Mouse (Mus musculus) CD4-positive, CD25-positive, alpha-beta regulatory T cell, adult 2 months (primary cell): ENCODE data around the gene Etl4.
A peak's percentile ranks its signal among the peaks of the same experiment; 100 is the strongest.
"Not testable (repeated sequence)": the region's sequence is repeated elsewhere in the genome, so short reads cannot be mapped to it uniquely, and the experiment has no call there.

Source experiments
- DNase-seq: peaks from one replicate; pipeline ENCODE4 v3.0.0-alpha.2; 2012; ENCODE audit warnings: low read depth, low spot score

Etl4 gene

DNA sequence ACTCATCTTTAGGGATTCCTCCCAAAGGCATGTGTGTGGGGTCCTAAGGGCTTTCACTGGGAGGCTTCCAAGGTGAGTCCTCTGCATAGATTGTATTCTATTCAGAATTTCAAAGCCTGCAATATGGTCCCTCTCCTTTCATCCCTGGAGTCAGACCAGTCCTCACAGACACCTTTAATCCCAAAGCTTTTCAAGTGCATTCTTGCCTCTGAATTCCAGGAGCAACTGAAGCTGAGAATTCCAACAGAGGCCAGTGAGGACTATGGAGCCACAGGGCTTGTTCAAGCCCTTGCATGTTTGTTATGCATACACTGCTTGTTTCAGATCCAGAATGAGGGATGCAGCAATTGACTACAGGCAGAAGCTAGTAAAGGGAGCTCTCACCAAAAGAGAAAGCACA is 743.5 kb downstream of the Etl4 start:
- no peak for DNase-seq

DNA sequence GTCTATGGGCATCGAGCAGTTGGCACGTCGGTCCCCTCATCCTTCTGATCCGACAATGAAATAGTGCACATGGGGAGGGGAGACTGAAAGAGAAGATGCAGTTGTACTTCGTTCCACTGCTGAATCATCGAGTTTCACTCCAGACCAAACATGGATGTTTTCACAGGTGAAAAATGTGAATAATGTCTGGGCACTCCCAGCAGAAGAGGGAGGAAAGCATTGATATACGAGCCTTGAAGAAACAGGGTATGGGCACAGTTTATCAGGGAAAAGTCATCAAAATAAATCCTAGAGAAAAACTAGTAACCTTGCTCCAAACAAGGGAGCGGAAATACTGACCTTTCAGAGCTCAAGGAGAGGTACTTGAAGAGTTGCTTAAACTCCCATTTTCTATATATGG is 744.5 kb downstream of the Etl4 start:
- no peak for DNase-seq

DNA sequence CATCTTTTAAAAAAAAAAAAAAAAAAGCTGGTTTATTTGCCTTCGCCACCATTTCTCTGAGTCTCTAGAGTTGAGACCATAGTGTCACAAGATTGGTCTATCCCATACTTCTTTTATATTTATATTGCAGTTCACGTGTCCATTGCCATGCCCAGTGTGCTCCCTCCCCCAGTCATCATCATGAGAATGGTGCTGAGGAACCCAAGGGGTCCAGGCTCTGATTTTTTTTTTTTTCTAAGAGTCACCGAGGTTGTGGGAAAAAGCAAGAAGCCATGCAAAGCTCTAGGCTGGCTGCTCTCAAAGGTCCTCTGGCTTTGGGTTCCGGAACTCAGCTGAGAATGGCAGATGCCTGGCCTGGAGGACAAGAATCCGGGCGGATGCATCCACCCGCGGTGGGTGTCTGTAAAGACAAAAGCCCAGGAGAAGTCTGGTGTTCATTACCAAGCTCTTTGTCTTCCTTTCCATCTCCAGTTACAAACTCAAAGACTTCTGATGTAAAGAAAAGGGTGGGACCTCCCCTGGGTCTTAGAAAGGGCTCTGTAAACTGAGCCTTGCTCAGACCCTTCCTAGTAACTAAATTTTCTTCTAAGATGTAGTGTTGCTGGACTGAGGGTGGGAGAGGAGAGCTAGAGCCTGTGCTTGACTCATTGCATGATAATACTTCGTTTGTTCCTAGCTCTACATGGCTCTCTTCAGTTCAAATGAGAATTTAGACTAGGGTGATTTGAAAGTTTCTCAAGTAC is 745.2 kb downstream of the Etl4 start:
- no peak for DNase-seq

DNA sequence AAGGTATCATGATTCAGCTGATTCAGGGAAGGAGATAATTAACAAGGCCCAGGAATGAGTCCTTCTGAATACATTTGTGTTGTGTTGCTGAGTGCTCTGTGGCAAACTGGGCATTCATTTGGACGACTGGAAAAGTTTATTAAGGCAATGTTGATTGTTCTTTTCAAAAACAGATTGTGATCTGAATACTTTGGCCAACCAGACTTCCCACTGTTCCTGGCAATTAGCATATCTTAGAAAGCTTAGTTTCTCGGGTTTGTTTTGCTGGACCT is 745.7 kb downstream of the Etl4 start:
- DNase-seq: no peak

DNA sequence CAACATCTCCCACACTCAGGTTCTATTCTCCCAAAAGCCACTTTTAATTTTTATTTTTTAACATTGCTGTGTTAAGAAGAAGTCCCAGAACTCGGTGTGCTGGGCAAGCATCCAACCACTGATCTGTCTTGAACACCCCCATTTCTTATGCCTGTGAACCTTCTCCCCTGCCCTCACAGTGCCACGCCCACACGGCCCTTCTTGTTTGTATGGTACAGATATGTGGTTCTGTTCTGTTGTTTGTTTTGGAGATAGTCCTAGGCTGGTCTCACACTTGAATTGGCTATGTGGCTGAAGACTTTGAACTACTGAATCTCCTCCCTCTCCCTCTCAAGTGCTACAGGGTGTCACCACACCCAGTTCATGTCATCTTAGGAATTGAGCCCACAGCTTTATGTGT is 748.3 kb downstream of the Etl4 start:
- DNase-seq: no peak

DNA sequence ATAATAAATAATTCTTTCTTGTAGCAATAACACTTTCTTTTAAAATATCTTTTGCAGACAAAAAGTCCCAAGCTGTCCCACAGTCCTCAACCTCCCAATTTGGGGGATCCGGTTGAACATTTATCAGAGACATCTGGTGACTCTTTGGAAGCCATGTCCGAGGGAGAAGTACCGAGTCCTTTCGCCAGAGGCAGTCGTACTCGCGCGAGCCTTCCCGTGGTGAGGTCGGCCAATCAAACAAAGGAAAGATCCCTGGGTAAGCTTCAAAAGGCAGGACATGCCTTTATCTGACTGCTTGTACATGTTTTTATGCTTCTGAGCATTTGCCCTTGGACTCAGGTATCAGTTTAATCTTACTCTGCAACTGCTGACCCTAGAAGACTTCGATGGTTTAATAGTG is 752.3 kb downstream of the Etl4 start:
- no peak for DNase-seq

DNA sequence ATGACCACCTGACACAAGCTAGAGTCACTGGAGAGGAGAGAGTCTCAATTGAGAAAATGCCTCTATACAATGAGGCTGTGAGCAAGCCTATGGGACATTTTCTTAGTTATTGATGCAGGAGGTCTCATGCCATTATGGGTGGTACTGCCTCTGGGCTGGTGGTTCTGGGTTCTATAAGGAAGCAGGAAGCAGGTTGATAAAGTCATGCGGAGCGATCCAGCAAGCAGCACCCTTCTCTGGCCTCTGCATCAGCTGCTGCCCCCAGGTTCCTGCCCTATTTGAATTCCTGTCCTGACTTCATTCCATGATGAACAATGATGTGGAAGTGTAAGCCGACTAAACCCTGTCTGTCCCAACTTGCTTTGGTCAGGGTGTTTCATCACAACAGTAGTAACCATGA is 753.1 kb downstream of the Etl4 start:
- no peak for DNase-seq

DNA sequence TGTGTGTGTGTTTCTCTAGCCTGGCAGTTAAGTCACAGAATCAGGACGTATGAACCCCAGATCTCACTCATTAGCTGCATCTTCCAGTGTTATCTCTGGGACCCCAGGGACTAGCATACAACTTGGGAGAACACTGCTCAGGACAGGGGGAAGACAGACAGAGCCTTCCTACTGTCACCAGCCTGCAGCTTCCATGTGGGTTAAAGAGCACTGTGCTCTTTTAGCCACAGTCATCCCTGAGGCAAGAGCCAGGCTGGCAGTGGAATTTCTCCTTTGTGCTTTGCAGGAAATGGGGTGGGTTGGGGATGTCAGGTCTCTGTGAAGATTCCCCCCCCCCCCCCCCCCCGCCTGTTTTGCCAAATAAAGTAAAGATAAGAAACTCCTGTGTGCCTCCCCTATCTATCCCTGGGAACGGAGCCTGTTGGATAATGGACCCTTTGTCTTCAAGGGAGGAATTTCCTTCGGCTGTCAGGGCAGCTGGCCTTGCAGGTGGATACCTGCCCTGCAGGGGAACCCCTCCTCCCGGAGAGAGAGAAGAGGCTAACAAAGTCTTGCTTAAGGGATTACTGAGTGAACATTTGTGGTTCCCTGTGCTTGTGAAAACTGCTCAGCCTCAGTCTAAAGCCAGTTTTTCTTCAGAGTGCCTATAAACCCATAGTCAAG is 755.9 kb downstream of the Etl4 start:
- no peak for DNase-seq

DNA sequence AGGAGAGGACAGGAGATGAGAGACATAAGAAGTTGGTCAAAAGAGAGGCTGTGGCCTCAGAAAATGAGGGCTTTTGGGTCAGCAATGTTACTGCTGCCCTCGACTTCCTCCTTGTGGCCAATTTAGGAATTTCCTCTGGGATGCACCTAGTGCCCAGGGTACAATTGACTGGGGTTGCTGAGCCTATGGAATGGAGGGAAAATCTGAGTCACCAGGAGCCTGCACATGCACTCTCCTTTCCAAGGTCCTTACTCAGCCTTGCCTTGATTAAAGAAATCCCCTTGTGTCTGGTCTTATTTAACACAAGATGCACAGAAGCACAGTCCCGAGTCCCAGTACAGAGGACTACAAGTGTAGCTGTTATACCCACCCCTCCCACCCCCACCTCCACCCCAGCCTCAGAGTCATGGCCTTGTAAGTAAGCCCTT is 756.5 kb downstream of the Etl4 start:
- DNase-seq: no peak

DNA sequence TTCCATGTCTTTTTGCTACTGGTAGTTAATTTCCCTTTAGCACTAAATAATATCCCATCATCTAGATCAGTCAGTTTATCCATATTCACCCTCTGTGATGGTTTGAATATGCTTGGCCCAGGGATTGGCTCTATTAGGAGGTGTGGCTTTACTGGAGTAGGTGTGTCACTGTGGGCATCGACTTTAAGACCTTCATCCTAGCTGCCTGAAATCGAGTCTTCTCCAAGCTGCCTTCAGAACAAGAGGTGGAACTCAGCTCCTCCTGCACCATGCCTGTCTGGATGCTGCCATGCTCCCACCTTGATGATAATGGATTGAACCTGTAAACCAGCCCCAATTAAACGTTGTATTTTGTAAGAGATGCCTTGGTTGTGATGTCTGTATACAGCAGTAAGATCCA is 758.3 kb downstream of the Etl4 start:
- no peak for DNase-seq

DNA sequence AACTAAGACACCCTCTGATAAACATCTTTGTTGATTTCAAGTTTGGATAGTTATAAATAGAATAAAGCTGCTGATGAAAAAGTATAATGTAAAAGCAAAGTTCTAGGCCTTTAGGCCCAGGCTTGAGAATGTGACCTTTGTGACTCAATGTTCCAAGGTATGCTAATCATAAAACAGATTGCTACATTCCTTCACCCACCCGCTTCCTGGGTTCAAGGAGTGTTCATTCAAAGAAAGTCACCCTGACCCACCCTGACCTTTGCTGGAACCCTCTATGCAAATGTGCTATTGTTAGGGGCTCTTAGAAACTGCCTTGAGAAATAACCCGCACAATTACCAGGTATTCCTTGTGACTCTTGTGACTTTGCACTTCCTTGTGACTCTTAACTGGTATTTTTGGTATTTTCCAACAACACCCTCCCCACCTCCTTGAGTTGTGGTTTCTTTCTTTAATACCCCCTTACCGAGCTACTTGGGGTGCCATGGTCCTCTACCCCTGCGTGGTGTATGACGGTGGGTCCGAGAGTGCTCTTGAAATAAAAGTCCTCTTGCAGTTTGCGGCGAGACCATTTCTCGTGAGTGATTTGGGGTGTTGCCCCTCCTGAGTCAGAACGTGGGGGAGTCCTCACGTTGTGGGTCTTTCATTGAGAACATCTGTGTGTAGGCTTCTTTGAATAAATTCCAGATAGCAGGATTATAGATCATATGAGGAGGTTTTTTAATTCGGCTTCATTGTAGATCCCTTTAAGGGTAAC is 758.9 kb downstream of the Etl4 start:
- not testable (repeated sequence) for DNase-seq

DNA sequence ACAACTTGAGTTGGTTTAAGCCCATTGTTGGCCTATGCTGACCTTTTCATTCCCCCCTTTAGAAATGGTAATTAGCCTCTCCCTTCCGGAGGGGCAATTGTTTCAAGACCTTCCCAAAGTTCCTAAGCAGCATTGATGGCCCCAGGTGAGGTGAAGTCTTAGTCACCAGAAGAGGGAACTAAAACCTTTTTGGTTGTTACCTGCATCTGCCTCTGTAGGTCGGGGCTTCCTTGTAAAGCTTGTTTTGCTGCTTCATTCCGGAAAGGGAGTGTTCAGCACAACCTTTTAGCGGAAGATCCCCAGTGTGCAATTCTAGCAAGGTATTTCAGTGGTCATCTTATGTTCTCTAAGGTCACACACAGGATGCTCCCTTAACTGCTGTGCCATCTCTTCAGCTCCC is 759.8 kb downstream of the Etl4 start:
- DNase-seq: no peak

DNA sequence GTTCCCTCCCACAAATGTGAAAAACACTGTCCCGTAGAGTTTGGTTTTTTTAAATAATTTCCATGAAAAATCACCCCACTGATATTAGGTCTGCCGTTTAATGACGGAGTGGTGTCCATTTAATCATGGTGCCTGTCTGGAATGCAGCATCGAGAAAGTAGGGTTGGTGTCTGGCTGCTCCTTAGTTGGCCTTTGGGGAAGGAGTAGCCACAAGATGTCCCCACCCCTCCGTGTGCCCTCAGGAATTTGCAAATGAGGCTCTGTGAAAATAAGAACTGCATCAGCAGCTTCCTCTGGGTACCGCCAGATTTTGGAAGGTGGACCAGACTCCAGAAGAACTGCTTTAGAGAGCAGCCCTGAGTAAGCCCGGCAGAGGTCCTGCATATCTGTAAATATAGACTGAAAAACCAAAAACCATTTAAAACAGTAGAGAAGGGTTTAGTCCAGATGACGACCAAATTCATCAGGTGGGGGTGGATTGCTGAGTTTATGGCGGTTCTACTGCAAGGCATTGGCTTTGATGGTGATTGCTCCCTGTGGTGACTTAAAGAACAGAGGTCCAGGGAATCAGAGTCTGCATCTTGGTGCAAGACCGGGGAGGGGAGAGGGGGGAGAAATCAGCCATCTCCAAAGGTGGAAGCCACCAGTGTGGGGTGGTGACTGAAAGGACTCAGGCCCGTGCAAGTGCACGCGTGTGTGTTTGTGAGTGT is 762.1 kb downstream of the Etl4 start:
- DNase-seq: no peak

DNA sequence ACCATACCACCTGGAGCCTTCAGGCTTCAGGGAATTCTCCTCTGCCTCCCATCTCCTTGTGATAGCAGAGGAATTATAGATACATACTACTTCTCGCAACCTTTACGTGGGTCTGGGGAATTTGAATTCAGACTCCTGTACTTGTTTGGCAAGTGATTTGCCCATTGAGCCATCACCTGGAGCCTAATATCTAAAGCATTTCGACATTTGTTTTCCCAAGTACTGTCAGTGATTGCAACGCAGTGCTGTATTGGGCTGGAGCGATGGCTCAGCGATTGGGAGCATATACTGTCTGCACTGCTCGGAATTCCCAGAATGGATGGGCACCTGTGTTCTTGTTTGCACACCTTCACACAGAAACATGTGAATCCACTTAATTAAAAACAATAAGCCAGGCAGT is 762.7 kb downstream of the Etl4 start:
- DNase-seq: no peak

DNA sequence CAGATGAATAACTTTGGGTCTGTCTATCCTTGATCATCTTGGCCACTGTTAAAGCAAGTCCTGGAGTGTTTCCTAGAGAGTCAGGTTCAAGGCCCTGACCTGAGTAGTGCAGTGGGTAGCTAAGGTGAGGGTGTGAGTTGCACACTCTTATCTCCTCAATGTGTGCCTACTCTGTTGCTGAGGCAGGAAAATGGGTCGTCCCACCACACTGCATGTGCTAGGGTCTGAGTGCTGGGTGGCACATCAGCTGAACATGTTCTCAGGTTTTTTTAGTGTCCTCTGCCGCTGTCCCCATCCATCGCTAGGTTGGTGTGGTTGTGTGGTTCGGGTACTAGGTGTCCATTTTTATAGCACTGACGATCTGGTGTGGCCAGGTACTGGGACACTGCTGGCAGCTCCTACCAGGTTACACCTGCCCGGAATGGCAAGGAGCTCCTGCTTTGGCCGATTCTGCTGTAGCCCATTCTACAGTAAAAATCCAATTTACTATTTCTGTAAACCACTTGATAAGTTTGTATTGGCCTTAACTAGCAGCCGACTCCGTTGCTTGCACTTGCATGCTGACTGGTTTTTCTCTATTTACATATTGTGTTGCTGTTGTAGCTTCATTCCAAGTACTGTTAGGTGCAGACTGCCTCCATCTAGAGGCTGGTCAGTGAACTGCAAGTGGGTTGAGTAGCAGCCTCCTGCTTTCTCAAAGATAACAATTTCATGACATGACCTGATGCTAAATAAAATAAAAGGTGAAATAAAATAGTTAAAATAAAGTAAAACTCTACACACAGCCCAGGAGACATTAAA is 763.4 kb downstream of the Etl4 start:
- DNase-seq: peak; percentile 26

DNA sequence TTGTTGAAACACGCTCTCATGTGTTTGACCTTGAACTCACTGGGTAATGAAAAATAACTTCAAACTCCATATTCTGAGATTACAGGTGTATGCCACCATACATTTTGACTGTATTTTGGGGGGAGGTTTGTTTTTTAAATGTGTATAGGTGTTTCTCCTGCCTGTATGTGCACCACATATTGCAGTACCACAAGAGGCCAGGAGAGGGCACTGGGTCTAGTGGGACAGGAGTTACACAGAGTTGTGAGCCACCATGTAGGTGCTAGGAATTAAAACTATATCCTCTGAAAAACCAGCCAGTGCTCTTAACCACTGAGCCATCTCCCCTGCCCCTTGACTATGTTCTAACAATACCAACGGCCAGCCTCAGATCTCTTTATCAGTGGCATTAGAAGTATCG is 766.8 kb downstream of the Etl4 start:
- no peak for DNase-seq

DNA sequence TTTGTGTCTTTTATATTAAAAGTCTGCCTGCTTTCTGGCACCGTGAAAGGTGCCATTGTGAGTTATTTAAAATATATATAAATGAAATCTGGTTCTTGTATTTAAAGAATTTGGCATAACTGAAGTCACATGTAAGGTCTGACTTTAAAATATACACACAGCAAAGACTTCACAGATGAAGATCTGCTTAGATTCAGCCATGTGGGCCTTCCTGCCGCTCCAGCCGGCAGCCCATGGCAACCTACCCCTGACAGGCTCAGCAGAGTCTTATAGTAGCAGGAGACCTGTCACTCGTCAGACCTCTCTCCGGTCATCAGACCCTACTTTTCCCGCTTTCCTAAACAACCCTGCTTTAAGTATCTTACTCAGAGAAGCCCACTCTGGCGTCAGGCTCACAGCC is 769.2 kb downstream of the Etl4 start:
- no peak for DNase-seq

DNA sequence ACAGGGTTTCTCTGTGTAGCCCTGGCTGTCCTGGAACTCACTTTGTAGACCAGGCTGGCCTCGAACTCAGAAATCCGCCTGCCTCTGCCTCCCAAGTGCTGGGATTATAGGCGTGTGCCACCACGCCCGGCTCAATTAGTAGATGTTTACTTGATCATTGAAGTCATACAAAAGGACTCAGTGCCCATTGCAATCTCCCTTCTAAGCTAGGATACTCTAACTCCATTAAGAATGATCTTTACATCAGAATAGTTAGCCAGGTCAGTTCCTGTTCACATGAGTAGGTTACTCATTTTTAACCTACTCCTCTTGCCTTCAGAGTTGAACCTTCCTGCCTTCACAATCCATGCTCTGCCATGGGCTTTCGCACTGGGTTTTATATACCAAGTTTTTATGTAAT is 772.6 kb downstream of the Etl4 start:
- not testable (repeated sequence) for DNase-seq

DNA sequence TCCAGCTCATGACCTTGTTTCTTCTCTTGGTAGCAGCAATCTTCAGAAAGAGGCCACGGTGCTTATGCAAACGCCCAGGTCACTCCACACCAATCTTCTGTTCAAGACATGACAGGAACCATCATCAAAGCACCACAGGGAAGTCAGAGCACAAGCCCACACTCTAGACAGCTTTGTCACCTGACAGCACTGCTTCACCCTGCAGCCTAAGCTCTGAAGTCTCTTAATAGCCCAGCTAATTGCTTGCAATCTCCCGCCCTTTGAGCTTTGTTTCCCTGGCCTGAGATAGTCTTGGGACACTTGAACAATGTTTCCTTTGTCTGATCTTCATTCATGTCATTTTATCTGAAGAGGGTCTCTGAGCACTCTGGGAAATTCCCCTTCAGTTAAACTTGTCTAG is 779.8 kb downstream of the Etl4 start:
- no peak for DNase-seq

DNA sequence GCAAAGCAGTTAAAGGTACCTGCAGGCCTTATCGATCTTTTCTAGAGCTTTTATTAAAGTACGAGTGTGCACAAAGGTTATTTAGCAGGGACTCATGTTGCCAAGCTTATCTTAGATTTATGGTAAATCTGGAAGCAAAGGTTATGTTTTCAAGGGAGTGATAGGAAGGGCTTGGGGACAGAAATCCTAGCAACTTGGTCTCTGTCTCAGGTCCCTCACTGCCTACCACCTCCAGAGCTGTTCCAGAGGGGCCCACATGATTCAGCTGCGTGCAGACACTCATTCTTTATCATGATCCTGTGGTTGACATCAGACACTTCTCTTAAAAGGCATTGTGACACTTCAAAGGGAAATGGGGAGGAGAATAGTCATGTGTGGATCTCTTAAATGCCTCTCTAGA is 783.3 kb downstream of the Etl4 start:
- DNase-seq: no peak

DNA sequence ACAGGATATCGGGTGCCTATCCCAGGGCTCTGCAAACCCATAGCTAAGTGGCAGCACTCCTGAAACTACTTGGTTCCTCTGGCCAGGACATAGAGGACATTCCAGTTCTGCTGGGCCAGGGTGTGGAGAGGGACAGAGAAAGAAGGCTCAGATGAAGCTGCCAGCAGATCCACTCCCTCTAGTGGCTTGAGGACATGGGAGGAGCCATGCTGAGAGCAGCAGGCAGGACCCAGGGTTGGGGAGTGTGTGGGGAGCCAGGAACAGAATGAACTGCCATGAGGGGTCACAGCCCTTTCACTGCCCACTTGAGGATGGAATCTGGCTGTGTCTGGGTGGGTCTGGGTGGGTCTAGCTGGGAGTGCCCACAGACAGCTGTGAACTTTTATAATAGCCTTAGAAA is 784.2 kb downstream of the Etl4 start:
- no peak for DNase-seq

DNA sequence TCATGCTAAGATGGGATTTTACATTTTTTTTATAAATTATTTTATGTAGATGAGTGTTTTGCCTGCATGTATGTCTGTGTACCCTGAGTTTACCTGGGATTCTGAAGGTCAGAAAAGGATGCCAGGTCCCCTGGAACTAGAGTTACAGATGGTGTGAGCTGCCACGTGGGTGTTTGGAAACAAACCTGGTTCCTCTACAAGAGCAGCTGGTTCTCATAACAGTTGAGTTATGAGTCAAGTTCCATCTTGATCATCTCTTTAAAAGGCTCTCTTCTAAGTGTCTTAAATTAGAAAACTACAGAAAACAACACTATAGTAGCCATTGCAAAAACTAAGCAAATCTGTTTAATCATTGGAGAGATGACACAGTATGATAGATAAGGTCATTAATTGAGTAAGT is 788.1 kb downstream of the Etl4 start:
- no peak for DNase-seq
